Mouse (Mus musculus) heart, embryonic 11.5 days (tissue): ENCODE measurements around the gene Epha6. TPM values are rescaled to one million over a fixed set of nuclear protein-coding genes. Genes with fewer than 3 reads are reported as not detected.

Experiments used
- ATAC-seq: fragments of 200-750 bp; cut with Nextera tagmentation; replicated peaks from 2 replicates; pipeline ENCODE4 v1.8.0; 2017; ENCODE audit warnings: moderate library complexity; ENCODE audit not compliant: insufficient number of reproducible peaks, low FRiP score, low TSS enrichment
- H3K27ac ChIP-seq: fragments of 300-500 bp; sonication (generic); 2 replicates; pipeline ENCODE4 v1.5.1; 2014; ENCODE audit warnings: mild to moderate bottlenecking, low read depth, low read length
- H3K27me3 ChIP-seq: fragments of 300-500 bp; sonication (generic); 2 replicates; pipeline ENCODE4 v1.6.1; 2014; ENCODE audit warnings: mild to moderate bottlenecking, low read length, mixed read lengths; ENCODE audit not compliant: control insufficient read depth, insufficient read depth
- H3K36me3 ChIP-seq: fragments of 300-500 bp; sonication (generic); 2 replicates; pipeline ENCODE4 v1.6.1; 2014; ENCODE audit warnings: mild to moderate bottlenecking, low read length, moderate library complexity, mixed read lengths; ENCODE audit not compliant: control insufficient read depth, insufficient read depth
- H3K4me1 ChIP-seq: fragments of 300-500 bp; sonication (generic); 2 replicates; pipeline ENCODE4 v1.6.1; 2014; ENCODE audit warnings: low read length; ENCODE audit not compliant: control insufficient read depth, insufficient read depth
- H3K4me2 ChIP-seq: fragments of 300-500 bp; sonication (generic); 2 replicates; pipeline ENCODE4 v1.6.1; 2014; ENCODE audit warnings: mild to moderate bottlenecking, moderate library complexity
- H3K4me3 ChIP-seq: fragments of 300-500 bp; sonication (generic); 2 replicates; pipeline ENCODE4 v1.5.1; 2014; ENCODE audit warnings: low read depth, low read length
- H3K9ac ChIP-seq: fragments of 300-500 bp; sonication (generic); 2 replicates; pipeline ENCODE4 v1.6.1; 2014; ENCODE audit warnings: mild to moderate bottlenecking, low read depth, low read length, moderate library complexity
- H3K9me3 ChIP-seq: fragments of 300-500 bp; sonication (generic); replicated peaks from 2 replicates; pipeline ENCODE4 v1.6.1; 2016; ENCODE audit warnings: low read length; ENCODE audit not compliant: control insufficient read depth
- WGBS: fragments of 180-500 bp; shearing (Covaris S2); extraction: QIAGEN DNeasy Blood & Tissue Kit; methylation state at CpG from one replicate; pipeline ENCODE4 v1.1.7; 2014; ENCODE audit not compliant: insufficient replicate concordance; 5-methylcytosine and 5-hydroxymethylcytosine counted together
- polyA plus RNA-seq: library from polyadenylated mRNA; unstranded; fragments of >200 nt; fragmentation: Nextera tagmentation; extraction: Ambion mirVana; gene quantifications from 2 replicates; pipeline ENCODE4 v1.2.1, GENCODE M21; 2014

Gene Epha6
- polyA plus RNA-seq, result 0.09 TPM in 1 of 2 replicates, not detected in the other

DNA sequence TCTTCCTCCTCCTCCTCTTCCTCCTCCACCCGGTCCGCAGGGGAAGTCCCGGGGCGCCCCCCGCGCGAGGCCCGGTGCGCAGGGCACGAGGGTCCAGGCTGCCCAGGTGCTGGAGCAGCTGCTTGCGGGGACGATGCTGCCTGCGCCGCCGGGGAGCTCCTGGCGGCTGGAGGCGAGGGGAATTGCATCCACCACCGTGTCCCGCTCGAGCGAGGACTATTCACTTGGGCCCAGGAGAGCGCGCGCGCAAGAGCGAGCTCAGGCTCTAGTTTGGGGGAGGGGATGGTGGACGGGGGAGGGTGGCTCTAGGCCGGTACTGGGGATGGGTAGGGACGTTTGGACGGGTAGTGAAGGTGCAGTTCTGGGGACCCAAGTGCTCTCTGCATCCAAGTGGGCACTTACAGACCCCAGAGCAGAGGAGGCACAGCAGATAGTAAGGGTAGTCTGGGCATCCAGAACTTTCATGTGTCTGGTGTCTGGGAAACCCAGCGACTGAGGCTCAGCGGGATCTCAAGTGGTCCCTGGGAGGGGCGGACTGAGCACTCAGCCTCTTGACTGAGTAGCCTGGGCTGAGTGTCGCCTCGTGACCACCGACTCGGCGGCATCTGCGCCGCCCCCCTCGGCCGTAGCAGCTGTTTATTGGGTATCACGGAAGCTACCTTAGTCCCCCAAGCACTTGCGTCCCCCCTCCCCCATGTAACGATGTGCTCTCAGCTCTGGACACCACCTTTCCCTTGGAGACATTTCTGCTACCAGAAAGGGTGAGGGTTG, at the start of gene Epha6:
Gene Epha6, minus strand, starts transcription at position 471 of the 771 bp plus-strand sequence.
- 0 out of 2 replicates have a peak, but pooled peaks cover 2% of the 10 kb centered on the region for H3K4me1 ChIP-seq
- H3K9me3 ChIP-seq, result no peaks in the 10 kb centered on the region
- H3K36me3 ChIP-seq, result no peaks in the 10 kb centered on the region
- under 1% methylated on average over 40 of the region's 45 CpGs for WGBS
- peak within 1 kb of the TSS; percentile 75 for H3K4me2 ChIP-seq
- peak; percentile 73 for ATAC-seq
- H3K9ac ChIP-seq, result no peak within 1 kb of the TSS
- H3K27ac ChIP-seq, result no peak within 1 kb of the TSS
- peaks cover 26% of the 10 kb centered on the region for H3K27me3 ChIP-seq
- peak within 1 kb of the TSS; percentile 42 for H3K4me3 ChIP-seq

DNA sequence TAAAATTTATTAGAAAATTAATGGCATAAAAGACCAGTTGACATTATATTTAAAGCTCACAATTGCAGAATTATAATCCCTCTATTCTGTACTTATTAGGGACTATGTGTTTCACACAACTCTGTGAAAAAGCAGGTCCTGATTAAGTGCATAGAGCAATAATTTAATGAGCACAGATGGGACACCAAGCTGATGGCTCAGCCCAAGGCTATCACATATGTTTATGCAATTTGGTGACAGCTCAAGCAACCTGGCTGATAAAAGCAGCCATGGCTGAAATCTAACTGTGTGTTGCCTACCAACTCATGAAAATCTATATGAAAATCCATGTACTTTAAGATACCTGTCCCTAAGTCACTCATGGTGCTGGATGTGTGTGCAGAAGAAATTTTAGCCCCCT, 46.4 kb upstream of the Epha6 start:
- no peaks in the 10 kb centered on the region for H3K27me3 ChIP-seq
- no peak overlapping the region for H3K4me2 ChIP-seq
- H3K4me3 ChIP-seq, result no peak overlapping the region
- H3K9ac ChIP-seq, result no peak overlapping the region
- H3K4me1 ChIP-seq, result no peaks in the 10 kb centered on the region
- H3K36me3 ChIP-seq, result no peaks in the 10 kb centered on the region
- H3K9me3 ChIP-seq, result no peaks in the 10 kb centered on the region
- H3K27ac ChIP-seq, result no peak overlapping the region
- ATAC-seq, result no peak

DNA sequence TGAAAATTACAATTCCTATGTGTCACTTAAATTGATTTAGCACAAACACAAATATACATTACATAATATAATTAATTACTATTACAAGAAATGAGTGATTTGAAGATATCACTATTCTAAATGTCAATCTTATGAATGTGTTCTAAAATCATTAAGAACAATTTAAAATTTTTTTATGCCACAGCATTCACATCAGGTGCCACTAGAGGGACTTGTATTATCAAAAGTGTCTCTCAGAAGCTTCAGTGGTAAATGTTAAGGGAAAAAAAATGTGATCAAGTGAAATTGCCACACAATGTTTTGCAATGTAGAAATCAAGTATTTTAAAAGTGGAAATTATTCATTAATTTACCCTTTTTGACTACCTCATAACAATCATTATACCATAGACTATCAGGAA, 22.8 kb upstream of the Epha6 start:
- Histone ChIP-seq H3K36me3 (no peaks in the 10 kb centered on the region), H3K27me3 (no peaks in the 10 kb centered on the region), H3K4me2 (no peak overlapping the region), H3K9me3 (no peaks in the 10 kb centered on the region), H3K4me3 (no peak overlapping the region), H3K27ac (no peak overlapping the region), H3K4me1 (no peaks in the 10 kb centered on the region), H3K9ac (no peak overlapping the region)
- no peak for ATAC-seq

DNA sequence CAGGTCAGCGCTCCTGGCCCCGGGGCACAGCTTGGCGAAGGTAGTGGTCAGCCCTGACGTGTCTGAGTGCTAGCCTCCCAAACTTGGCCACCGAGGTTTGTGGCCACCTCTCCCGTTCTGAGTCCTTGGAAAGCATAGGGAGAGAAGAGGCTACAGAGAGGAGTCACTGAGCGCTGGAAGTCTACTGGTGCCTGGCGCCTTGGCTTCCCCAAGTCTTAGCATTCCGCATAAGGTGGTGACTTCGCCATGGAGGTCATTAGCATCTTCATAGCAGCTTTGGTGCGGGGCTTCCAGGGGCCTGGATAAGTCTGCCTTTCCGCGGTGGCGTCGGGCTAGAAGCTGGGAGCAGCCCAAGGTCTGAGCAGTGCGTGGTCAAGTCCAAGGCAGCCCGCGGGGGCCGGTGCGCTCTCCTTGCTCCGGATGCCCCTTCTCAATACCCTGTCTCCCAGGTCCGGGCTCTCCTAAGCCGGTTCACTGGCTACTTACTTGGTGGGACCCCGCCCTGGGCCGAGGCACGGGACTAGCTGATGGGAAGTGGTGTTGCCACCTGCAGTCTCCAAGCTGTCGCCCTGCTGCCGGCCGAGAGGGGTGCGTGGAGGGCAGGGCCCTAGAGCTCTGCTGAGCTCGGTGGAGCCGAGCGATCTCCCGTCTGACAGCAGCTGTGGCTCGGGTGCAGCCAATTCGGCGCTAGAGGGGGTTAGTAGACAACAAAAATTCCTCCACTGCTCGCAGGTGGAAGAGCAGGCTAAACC, 677 bp upstream of the Epha6 start:
- H3K4me1 ChIP-seq, result 0 out of 2 replicates have a peak, but pooled peaks cover 2% of the 10 kb centered on the region
- H3K4me2 ChIP-seq, result peak overlapping the region; percentile 75
- no peaks in the 10 kb centered on the region for H3K36me3 ChIP-seq
- peaks cover 26% of the 10 kb centered on the region for H3K27me3 ChIP-seq
- peak overlapping the region; percentile 42 for H3K4me3 ChIP-seq
- H3K9ac ChIP-seq, result no peak overlapping the region
- WGBS, result under 1% methylated on average over 38 of the region's 38 CpGs
- no peaks in the 10 kb centered on the region for H3K9me3 ChIP-seq
- H3K27ac ChIP-seq, result no peak overlapping the region
- ATAC-seq, result peak; percentile 76

DNA sequence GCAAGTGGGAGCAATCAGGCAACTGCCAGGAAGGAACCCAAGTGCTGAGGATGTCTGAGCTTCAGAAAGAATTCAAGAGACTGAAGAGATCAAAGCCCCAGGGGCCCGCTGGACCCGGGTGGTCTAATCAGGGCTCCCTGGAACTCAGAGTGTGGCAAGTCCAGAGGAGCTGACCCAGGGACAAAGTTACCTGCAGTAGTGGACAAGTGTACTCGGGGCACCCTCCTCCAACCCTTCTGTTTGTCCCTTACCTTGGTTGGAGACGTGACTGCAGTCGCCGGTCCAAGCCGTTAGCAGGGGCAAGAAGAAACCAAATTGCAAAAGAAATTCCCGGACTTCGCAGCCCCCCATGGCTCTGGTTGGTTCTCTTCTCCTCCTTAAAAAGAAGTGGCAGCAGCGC, 718 bp downstream of the Epha6 start:
- Histone ChIP-seq H3K4me1 (0 out of 2 replicates have a peak, but pooled peaks cover 2% of the 10 kb centered on the region), H3K9ac (no peak overlapping the region), H3K36me3 (no peaks in the 10 kb centered on the region), H3K27ac (no peak overlapping the region), H3K27me3 (peaks cover 26% of the 10 kb centered on the region), H3K4me2 (peak overlapping the region; percentile 75), H3K4me3 (peak overlapping the region; percentile 42), H3K9me3 (no peaks in the 10 kb centered on the region)
- WGBS, result under 1% methylated on average over 10 of the region's 10 CpGs
- ATAC-seq, result no peak

DNA sequence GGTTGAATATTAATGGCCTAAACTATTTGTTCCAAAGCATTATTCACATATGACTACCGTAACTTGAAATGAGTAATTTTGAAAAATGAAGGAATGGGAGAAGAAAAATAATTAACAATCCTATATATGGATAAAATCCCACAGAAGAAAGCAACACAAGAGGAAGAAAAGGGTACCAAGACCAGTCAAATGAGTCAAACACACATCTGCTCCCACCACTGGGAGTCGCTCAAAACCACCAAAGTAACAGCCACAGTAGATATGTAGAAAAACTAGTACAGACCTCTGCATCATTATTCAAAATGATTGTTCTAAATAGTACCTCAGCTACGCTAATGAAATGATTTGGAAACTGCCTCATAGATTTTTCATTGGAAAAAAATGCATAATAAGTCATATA, 20.0 kb downstream of the Epha6 start:
- Histone ChIP-seq H3K4me3 (no peak overlapping the region), H3K27me3 (no peaks in the 10 kb centered on the region), H3K4me2 (no peak overlapping the region), H3K9ac (no peak overlapping the region), H3K9me3 (no peaks in the 10 kb centered on the region), H3K36me3 (no peaks in the 10 kb centered on the region), H3K27ac (no peak overlapping the region), H3K4me1 (no peaks in the 10 kb centered on the region)
- ATAC-seq, result no peak
- 80% methylated on average over 3 of the region's 3 CpGs for WGBS

DNA sequence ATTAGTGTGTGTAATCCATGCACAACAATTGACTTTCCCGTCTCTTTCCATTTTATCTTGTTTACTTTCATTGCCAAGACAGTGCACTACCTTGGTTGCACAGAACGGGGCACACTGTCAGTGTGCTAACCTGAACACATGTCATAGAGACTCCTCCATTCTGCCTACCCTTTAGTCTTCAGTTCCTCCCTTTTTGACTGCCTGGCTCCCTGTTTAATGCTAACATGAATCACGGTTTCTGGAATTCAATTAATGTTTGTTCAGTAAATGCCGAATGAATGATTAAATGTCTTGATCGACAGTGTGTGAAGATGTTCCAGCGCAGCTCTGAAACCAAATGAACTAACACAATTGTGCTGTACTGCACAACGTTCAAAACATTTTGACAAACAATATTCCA, 20.6 kb downstream of the Epha6 start:
- Histone ChIP-seq H3K27ac (no peak overlapping the region), H3K9ac (no peak overlapping the region), H3K4me2 (no peak overlapping the region), H3K36me3 (no peaks in the 10 kb centered on the region), H3K4me3 (no peak overlapping the region), H3K27me3 (no peaks in the 10 kb centered on the region), H3K9me3 (no peaks in the 10 kb centered on the region), H3K4me1 (no peaks in the 10 kb centered on the region)
- 84% methylated on average over 7 of the region's 7 CpGs for WGBS
- ATAC-seq, result no peak

DNA sequence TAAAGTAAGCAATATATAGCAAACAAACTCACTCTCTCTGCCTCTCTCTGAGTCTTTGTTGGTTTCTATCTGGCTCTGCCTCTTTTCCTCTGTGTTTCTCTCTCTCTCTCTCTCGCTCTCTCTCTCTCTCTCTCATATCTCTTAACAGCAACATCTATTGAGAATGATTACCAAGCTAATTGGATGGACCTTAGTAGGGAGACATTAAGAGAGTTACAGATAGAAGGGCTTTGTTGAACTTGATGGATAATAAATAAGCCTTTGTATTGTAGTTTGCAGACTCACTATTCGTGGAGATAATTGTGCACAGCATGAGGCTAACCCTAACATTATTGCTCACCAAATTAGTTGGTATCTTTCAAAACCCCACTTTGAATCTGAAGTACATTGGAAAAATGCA, 34.8 kb downstream of the Epha6 start:
- H3K9me3 ChIP-seq, result no peaks in the 10 kb centered on the region
- no peak overlapping the region for H3K4me3 ChIP-seq
- H3K4me1 ChIP-seq, result no peaks in the 10 kb centered on the region
- ATAC-seq, result no peak
- no peaks in the 10 kb centered on the region for H3K27me3 ChIP-seq
- H3K36me3 ChIP-seq, result no peaks in the 10 kb centered on the region
- H3K4me2 ChIP-seq, result no peak overlapping the region
- H3K27ac ChIP-seq, result no peak overlapping the region
- 77% methylated on average over 2 of the region's 2 CpGs for WGBS
- H3K9ac ChIP-seq, result no peak overlapping the region
